Mouse (Mus musculus): ENCODE data around the gene Crtac1. TPM values are rescaled to one million over a fixed set of nuclear protein-coding genes. Genes with fewer than 3 reads are reported as not detected.

The Crtac1 gene
- total and polyA plus RNA-seq, 3 experiments: not detected

DNA sequence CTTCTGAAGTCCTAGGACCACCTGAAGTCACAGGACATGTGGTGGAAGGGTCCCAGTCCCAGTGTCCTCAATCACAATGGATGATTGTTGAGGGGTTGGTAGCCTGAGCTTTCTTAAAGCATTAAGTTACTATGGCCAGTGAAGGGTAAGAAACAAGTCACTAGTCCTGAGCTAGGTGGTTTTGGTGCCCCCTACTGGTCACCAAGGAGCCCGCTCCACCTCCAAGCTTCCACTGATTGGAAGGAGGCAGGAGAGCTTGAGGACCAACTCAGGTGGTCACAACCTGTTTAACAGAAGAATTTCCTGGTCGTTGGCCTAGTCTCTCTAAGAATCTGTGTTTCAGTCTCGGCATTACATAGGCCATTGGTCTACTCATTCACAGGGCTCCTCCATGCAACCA, 2.2 kb downstream of the Crtac1 start:
- no peak overlapping the region for H3K4me2 ChIP-seq (ENCODE audit: insufficient read depth, low read depth, poor library complexity, severe bottlenecking)
- in situ Hi-C loops (cut with MboI; ENCODE audit: low pct_ligation_motif_present, low pct_unique_long_range_greater_than_20kb, low sequenced_read_pairs): no loop called here
- no peaks in the 10 kb centered on the region for H3K4me1 ChIP-seq (ENCODE audit: control insufficient read depth in 1 of 2, insufficient read depth in 2 of 2)
- H3K9me3 ChIP-seq (replicated peaks; ENCODE audit: low read length): peaks cover 7% of the 10 kb centered on the region
- H3K4me3 ChIP-seq (replicated peaks in 1 of 3; ENCODE audit: low read depth in 2 of 3, low read length in 2 of 3, poor library complexity in 1 of 3): no peak overlapping the region
- DNase-seq (ENCODE audit: extremely low read depth): peak; percentile 51
- H3K79me2 ChIP-seq (replicated peaks; ENCODE audit: control insufficient read depth, extremely low read depth, insufficient read depth, poor library complexity, severe bottlenecking): no peaks in the 10 kb centered on the region
- no peaks in the 10 kb centered on the region for H3K36me3 ChIP-seq (replicated peaks in 1 of 2; ENCODE audit: control insufficient read depth in 1 of 2, insufficient read depth in 1 of 2, low read length in 1 of 2)
- H3K27me3 ChIP-seq (replicated peaks): peaks cover 55% of the 10 kb centered on the region
- dilution Hi-C loops (cut with MboI; ENCODE audit: extremely low pct_ligation_motif_present, extremely low pct_unique_long_range_greater_than_20kb, low sequenced_read_pairs): no loop called here
- TF ChIP-seq CHD2 (IDR thresholded peaks at IDR 0.05; ENCODE audit: low read length) (no peak), RAD21 (IDR thresholded peaks at IDR 0.05; ENCODE audit: low read depth, low read length) (peak; percentile 61), ZNF384 (IDR thresholded peaks at IDR 0.05; ENCODE audit: low read depth, low read length) (no peak), ZKSCAN1 (IDR thresholded peaks at IDR 0.05; ENCODE audit: borderline replicate concordance, low read depth, low read length) (no peak), TBP (conservative IDR thresholded peaks at IDR 0.05; ENCODE audit: low read depth, low read length) (no peak), SMC3 (IDR thresholded peaks at IDR 0.05; ENCODE audit: low read depth, low read length) (peak; percentile 47), CTCF (conservative IDR thresholded peaks at IDR 0.05 in 1 of 2, IDR thresholded peaks at IDR 0.05 in 1 of 2; ENCODE audit: low read depth in 2 of 2, low read length in 2 of 2) (peak; percentile 70 to 73)
- no peak overlapping the region for H3K9ac ChIP-seq (ENCODE audit: insufficient read depth, low read depth)
- no peak overlapping the region for H3K27ac ChIP-seq (ENCODE audit: insufficient read depth, low read depth)

DNA sequence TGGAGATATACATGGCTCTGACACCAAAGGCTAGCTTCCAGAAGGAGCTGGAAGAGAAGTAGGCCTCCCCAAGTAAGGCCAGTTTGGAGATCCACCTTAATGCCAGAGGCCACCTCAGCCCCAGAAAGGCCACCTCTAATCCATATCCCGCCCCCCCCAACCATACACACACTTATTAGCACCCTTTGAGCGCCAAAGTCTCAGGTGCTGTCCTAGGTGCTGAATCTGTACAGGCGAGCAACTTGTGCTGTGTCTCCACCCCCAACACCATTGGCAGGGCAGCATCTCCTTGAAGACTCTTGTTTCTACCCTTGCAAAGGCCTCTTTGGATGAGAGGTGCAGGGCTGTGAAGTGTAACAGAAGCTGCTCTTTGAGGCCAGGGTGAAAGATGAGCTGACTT, 6.4 kb downstream of the Crtac1 start:
- no peaks in the 10 kb centered on the region for H3K79me2 ChIP-seq (replicated peaks; ENCODE audit: control insufficient read depth, extremely low read depth, insufficient read depth, poor library complexity, severe bottlenecking)
- TF ChIP-seq NRF1 (IDR thresholded peaks at IDR 0.05; ENCODE audit: low read depth, low read length) (no peak), BHLHE40 (IDR thresholded peaks at IDR 0.05; ENCODE audit: low read depth, low read length) (no peak)
- H3K27me3 ChIP-seq (replicated peaks): peaks cover 76% of the 10 kb centered on the region
- DNase-seq (ENCODE audit: extremely low read depth): peak; percentile 35
- in situ Hi-C loops (cut with MboI; ENCODE audit: low pct_ligation_motif_present, low pct_unique_long_range_greater_than_20kb, low sequenced_read_pairs): no loop called here
- H3K36me3 ChIP-seq (replicated peaks in 1 of 2; ENCODE audit: control insufficient read depth in 1 of 2, insufficient read depth in 1 of 2, low read length in 1 of 2): no peaks in the 10 kb centered on the region
- dilution Hi-C loops (cut with MboI; ENCODE audit: extremely low pct_ligation_motif_present, extremely low pct_unique_long_range_greater_than_20kb, low sequenced_read_pairs): no loop called here
- no peaks in the 10 kb centered on the region for H3K9me3 ChIP-seq (replicated peaks; ENCODE audit: low read length)
- H3K27ac ChIP-seq (ENCODE audit: insufficient read depth, low read depth): no peak overlapping the region
- no peak overlapping the region for H3K4me2 ChIP-seq (ENCODE audit: insufficient read depth, low read depth, poor library complexity, severe bottlenecking)
- no peaks in the 10 kb centered on the region for H3K4me1 ChIP-seq (ENCODE audit: control insufficient read depth in 1 of 2, insufficient read depth in 2 of 2)
- no peak overlapping the region for H3K4me3 ChIP-seq (replicated peaks in 1 of 3; ENCODE audit: low read depth in 2 of 3, low read length in 2 of 3, poor library complexity in 1 of 3)
- no peak overlapping the region for H3K9ac ChIP-seq (ENCODE audit: insufficient read depth, low read depth)

DNA sequence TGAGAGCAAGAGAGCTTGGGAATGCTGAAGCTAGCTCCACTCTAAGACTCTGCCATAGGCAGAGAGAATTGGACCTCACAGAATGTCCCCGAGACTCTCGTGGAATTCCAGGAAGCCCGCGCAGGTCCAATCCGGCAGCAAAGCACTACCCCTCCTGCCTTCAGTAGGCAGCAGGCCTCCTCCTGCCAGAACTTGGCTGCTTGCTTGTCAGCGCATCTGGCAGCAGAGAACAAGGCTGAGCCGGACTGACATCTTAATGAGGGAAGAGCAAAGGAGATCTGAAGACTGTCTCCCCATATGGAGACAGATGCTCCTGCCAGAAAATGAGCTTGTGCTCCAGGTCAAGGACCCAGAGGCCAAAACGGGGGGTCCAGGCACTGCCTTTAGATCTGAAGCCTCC, 16.5 kb downstream of the Crtac1 start:
- no peak overlapping the region for H3K9ac ChIP-seq (ENCODE audit: insufficient read depth, low read depth)
- H3K4me3 ChIP-seq (replicated peaks in 1 of 3; ENCODE audit: low read depth in 2 of 3, low read length in 2 of 3, poor library complexity in 1 of 3): no peak overlapping the region
- H3K79me2 ChIP-seq (replicated peaks; ENCODE audit: control insufficient read depth, extremely low read depth, insufficient read depth, poor library complexity, severe bottlenecking): no peaks in the 10 kb centered on the region
- H3K27ac ChIP-seq (ENCODE audit: insufficient read depth, low read depth): no peak overlapping the region
- no peaks in the 10 kb centered on the region for H3K9me3 ChIP-seq (replicated peaks; ENCODE audit: low read length)
- no peak for TF ChIP-seq TBP (conservative IDR thresholded peaks at IDR 0.05; ENCODE audit: low read depth, low read length)
- TF ChIP-seq KAT2A (IDR thresholded peaks at IDR 0.05; ENCODE audit: insufficient replicate concordance, low read length): no peak
- no peak for TF ChIP-seq CHD2 (IDR thresholded peaks at IDR 0.05; ENCODE audit: low read length)
- TF ChIP-seq MEF2A (IDR thresholded peaks at IDR 0.05; ENCODE audit: borderline replicate concordance, low read depth, low read length): no peak
- no peak for TF ChIP-seq TCF12 (IDR thresholded peaks at IDR 0.05; ENCODE audit: low read depth, low read length)
- no peak for TF ChIP-seq PAX5 (IDR thresholded peaks at IDR 0.05; ENCODE audit: low read length)
- no peak for TF ChIP-seq POLR2A (IDR thresholded peaks at IDR 0.05; ENCODE audit: low read depth, low read length)
- no peak for TF ChIP-seq USF1 (IDR thresholded peaks at IDR 0.05; ENCODE audit: low read depth, low read length)
- no peak for TF ChIP-seq CTCF (conservative IDR thresholded peaks at IDR 0.05 in 1 of 2, IDR thresholded peaks at IDR 0.05 in 1 of 2; ENCODE audit: low read depth in 2 of 2, low read length in 2 of 2)
- no peak for TF ChIP-seq UBTF (IDR thresholded peaks at IDR 0.05; ENCODE audit: low read depth, low read length)
- no peak for TF ChIP-seq MXI1 (IDR thresholded peaks at IDR 0.05; ENCODE audit: low read depth, low read length)
- TF ChIP-seq SMC3 (IDR thresholded peaks at IDR 0.05; ENCODE audit: low read depth, low read length): no peak
- no peak for DNase-seq (ENCODE audit: extremely low read depth)
- no peaks in the 10 kb centered on the region for H3K36me3 ChIP-seq (replicated peaks in 1 of 2; ENCODE audit: control insufficient read depth in 1 of 2, insufficient read depth in 1 of 2, low read length in 1 of 2)
- H3K4me2 ChIP-seq (ENCODE audit: insufficient read depth, low read depth, poor library complexity, severe bottlenecking): no peak overlapping the region
- H3K4me1 ChIP-seq (ENCODE audit: control insufficient read depth in 1 of 2, insufficient read depth in 2 of 2): 0 out of 4 replicates have a peak, but pooled peaks cover 0 to 2% of the 10 kb centered on the region in 2 experiments
- dilution Hi-C loops (cut with MboI; ENCODE audit: extremely low pct_ligation_motif_present, extremely low pct_unique_long_range_greater_than_20kb, low sequenced_read_pairs) (no loop called here), in situ Hi-C loops (cut with MboI; ENCODE audit: low pct_ligation_motif_present, low pct_unique_long_range_greater_than_20kb, low sequenced_read_pairs) (no loop called here)
- H3K27me3 ChIP-seq (replicated peaks): peaks cover 90% of the 10 kb centered on the region

All from CH12.LX (cell line).